Mouse (Mus musculus): ENCODE results near the gene Fhad1. TPM values are rescaled to one million over a fixed set of nuclear protein-coding genes. Genes with fewer than 3 reads are reported as not detected.
"Not testable (repeated sequence)": the region's sequence is repeated elsewhere in the genome, so short reads cannot be mapped to it uniquely, and the experiment has no call there.

The Fhad1 gene
- polyA plus RNA-seq, 1 experiment from 2014 or later, result 1.9 TPM

GRCm38 (mm10) chr4:142053261-142053660 lies 38.4 kb upstream of the Fhad1 start:
- WGBS, result 70% methylated on average over 4 of the region's 4 CpGs
- Histone ChIP-seq H3K4me1 (no peaks in the 10 kb centered on the region), H3K9ac (replicated peaks) (no peak overlapping the region), H3K4me2 (replicated peaks) (no peak overlapping the region), H3K9me3 (no peaks in the 10 kb centered on the region), H3K27ac (replicated peaks) (no peak overlapping the region), H3K27me3 (no peaks in the 10 kb centered on the region), H3K4me3 (no peak overlapping the region), H3K36me3 (no peaks in the 10 kb centered on the region)
- no peak for ATAC-seq (ENCODE audit: low FRiP score, low read depth)

GRCm38 (mm10) chr4:142052391-142053132 lies 37.7 kb upstream of the Fhad1 start:
- Histone ChIP-seq H3K9me3 (no peaks in the 10 kb centered on the region), H3K9ac (replicated peaks) (no peak overlapping the region), H3K36me3 (no peaks in the 10 kb centered on the region), H3K4me3 (no peak overlapping the region), H3K27ac (replicated peaks) (no peak overlapping the region), H3K4me2 (replicated peaks) (no peak overlapping the region), H3K4me1 (no peaks in the 10 kb centered on the region), H3K27me3 (0 out of 2 replicates have a peak, but pooled peaks cover 2% of the 10 kb centered on the region)
- no peak for ATAC-seq (ENCODE audit: low FRiP score, low read depth)
- WGBS, result 63% methylated on average over 22 of the region's 22 CpGs

- ATAC-seq (ENCODE audit: low FRiP score, low read depth); H3K27ac ChIP-seq (replicated peaks); H3K4me3 ChIP-seq; H3K4me2 ChIP-seq (replicated peaks); H3K27me3 ChIP-seq; H3K9me3 ChIP-seq; H3K4me1 ChIP-seq; H3K36me3 ChIP-seq; H3K9ac ChIP-seq (replicated peaks): not testable (repeated sequence)
- 94% methylated on average over 6 of the region's 6 CpGs for WGBS
These were observed 37.0 kb upstream of the Fhad1 start for GRCm38 (mm10) chr4:142051883-142052282.

- Histone ChIP-seq H3K4me1 (no peaks in the 10 kb centered on the region), H3K4me3 (no peak overlapping the region), H3K9ac (replicated peaks) (no peak overlapping the region), H3K27me3 (0 out of 2 replicates have a peak, but pooled peaks cover 3% of the 10 kb centered on the region), H3K27ac (replicated peaks) (no peak overlapping the region), H3K9me3 (no peaks in the 10 kb centered on the region), H3K4me2 (replicated peaks) (no peak overlapping the region), H3K36me3 (no peaks in the 10 kb centered on the region)
- ATAC-seq (ENCODE audit: low FRiP score, low read depth), result no peak
- 89% methylated on average over 5 of the region's 5 CpGs for WGBS
These were observed 35.1 kb upstream of the Fhad1 start for GRCm38 (mm10) chr4:142049963-142050362.

- WGBS, result 85% methylated on average over 8 of the region's 8 CpGs
- 0 out of 2 replicates have a peak, but pooled peaks cover 3% of the 10 kb centered on the region for H3K27me3 ChIP-seq
- H3K9me3 ChIP-seq, result no peaks in the 10 kb centered on the region
- H3K36me3 ChIP-seq, result no peaks in the 10 kb centered on the region
- H3K4me1 ChIP-seq, result no peaks in the 10 kb centered on the region
- no peak overlapping the region for H3K4me2 ChIP-seq (replicated peaks)
- H3K9ac ChIP-seq (replicated peaks), result no peak overlapping the region
- no peak overlapping the region for H3K27ac ChIP-seq (replicated peaks)
- H3K4me3 ChIP-seq, result no peak overlapping the region
- no peak for ATAC-seq (ENCODE audit: low FRiP score, low read depth)
These were observed 33.5 kb upstream of the Fhad1 start for GRCm38 (mm10) chr4:142048391-142048790.

- H3K4me1 ChIP-seq, result no peaks in the 10 kb centered on the region
- H3K9ac ChIP-seq (replicated peaks), result no peak overlapping the region
- H3K9me3 ChIP-seq, result no peaks in the 10 kb centered on the region
These were observed 32.1 kb upstream of the Fhad1 start for GRCm38 (mm10) chr4:142047005-142047404.

GRCm38 (mm10) chr4:142046496-142046895 lies 31.6 kb upstream of the Fhad1 start:
- Histone ChIP-seq H3K9me3 (no peaks in the 10 kb centered on the region), H3K36me3 (no peaks in the 10 kb centered on the region), H3K4me2 (replicated peaks) (no peak overlapping the region), H3K4me1 (no peaks in the 10 kb centered on the region), H3K27me3 (0 out of 2 replicates have a peak, but pooled peaks cover 3% of the 10 kb centered on the region), H3K9ac (replicated peaks) (no peak overlapping the region), H3K27ac (replicated peaks) (no peak overlapping the region), H3K4me3 (no peak overlapping the region)
- WGBS, result 82% methylated on average over 7 of the region's 7 CpGs
- ATAC-seq (ENCODE audit: low FRiP score, low read depth), result no peak

More at GRCm38 (mm10) chr4:142047005-142047404, 32.1 kb upstream of the Fhad1 start:
- H3K36me3 ChIP-seq, result no peaks in the 10 kb centered on the region
- WGBS, result 92% methylated on average over 5 of the region's 5 CpGs
- no peak overlapping the region for H3K27ac ChIP-seq (replicated peaks)
- H3K4me3 ChIP-seq, result no peak overlapping the region
- no peak for ATAC-seq (ENCODE audit: low FRiP score, low read depth)
- 0 out of 2 replicates have a peak, but pooled peaks cover 3% of the 10 kb centered on the region for H3K27me3 ChIP-seq
- H3K4me2 ChIP-seq (replicated peaks), result no peak overlapping the region

GRCm38 (mm10) chr4:142045595-142046163 lies 30.8 kb upstream of the Fhad1 start:
- Histone ChIP-seq H3K4me2 (replicated peaks) (no peak overlapping the region), H3K4me3 (no peak overlapping the region), H3K27ac (replicated peaks) (no peak overlapping the region), H3K9me3 (no peaks in the 10 kb centered on the region), H3K4me1 (no peaks in the 10 kb centered on the region), H3K9ac (replicated peaks) (no peak overlapping the region), H3K27me3 (0 out of 2 replicates have a peak, but pooled peaks cover 3% of the 10 kb centered on the region), H3K36me3 (no peaks in the 10 kb centered on the region)
- 85% methylated on average over 14 of the region's 14 CpGs for WGBS
- ATAC-seq (ENCODE audit: low FRiP score, low read depth), result no peak

- Histone ChIP-seq H3K27me3 (0 out of 2 replicates have a peak, but pooled peaks cover 3% of the 10 kb centered on the region), H3K4me1 (no peaks in the 10 kb centered on the region), H3K4me2 (replicated peaks) (no peak overlapping the region), H3K9ac (replicated peaks) (no peak overlapping the region), H3K27ac (replicated peaks) (no peak overlapping the region), H3K36me3 (no peaks in the 10 kb centered on the region), H3K4me3 (no peak overlapping the region), H3K9me3 (no peaks in the 10 kb centered on the region)
- ATAC-seq (ENCODE audit: low FRiP score, low read depth), result no peak
- 73% methylated on average over 12 of the region's 12 CpGs for WGBS
These were observed 29.6 kb upstream of the Fhad1 start for GRCm38 (mm10) chr4:142044452-142044851.

- Histone ChIP-seq H3K27ac (replicated peaks) (no peak overlapping the region), H3K27me3 (no peaks in the 10 kb centered on the region), H3K4me1 (no peaks in the 10 kb centered on the region), H3K36me3 (no peaks in the 10 kb centered on the region), H3K4me2 (replicated peaks) (no peak overlapping the region), H3K9me3 (no peaks in the 10 kb centered on the region), H3K9ac (replicated peaks) (no peak overlapping the region), H3K4me3 (no peak overlapping the region)
- ATAC-seq (ENCODE audit: low FRiP score, low read depth), result no peak
- WGBS, result 94% methylated on average over 9 of the region's 9 CpGs
These were observed 24.9 kb upstream of the Fhad1 start for GRCm38 (mm10) chr4:142039662-142040353.

- no peak overlapping the region for H3K27ac ChIP-seq (replicated peaks)
These were observed 23.0 kb upstream of the Fhad1 start for GRCm38 (mm10) chr4:142037897-142038296.

GRCm38 (mm10) chr4:142028533-142028932 lies 13.7 kb upstream of the Fhad1 start:
- no peak for ATAC-seq (ENCODE audit: low FRiP score, low read depth)
- Histone ChIP-seq H3K9ac (replicated peaks) (no peak overlapping the region), H3K27me3 (no peaks in the 10 kb centered on the region), H3K4me3 (no peak overlapping the region), H3K4me1 (no peaks in the 10 kb centered on the region), H3K27ac (replicated peaks) (no peak overlapping the region), H3K9me3 (no peaks in the 10 kb centered on the region), H3K36me3 (no peaks in the 10 kb centered on the region), H3K4me2 (replicated peaks) (no peak overlapping the region)
- WGBS, result 94% methylated on average over 13 of the region's 13 CpGs

More at GRCm38 (mm10) chr4:142037897-142038296, 23.0 kb upstream of the Fhad1 start:
- Histone ChIP-seq H3K27me3 (no peaks in the 10 kb centered on the region), H3K4me3 (no peak overlapping the region), H3K4me2 (replicated peaks) (no peak overlapping the region), H3K4me1 (no peaks in the 10 kb centered on the region), H3K9me3 (no peaks in the 10 kb centered on the region), H3K9ac (replicated peaks) (no peak overlapping the region), H3K36me3 (no peaks in the 10 kb centered on the region)
- ATAC-seq (ENCODE audit: low FRiP score, low read depth), result no peak
- 61% methylated on average over 4 of the region's 4 CpGs for WGBS

All from midbrain, embryonic 12.5 days (tissue).